Mouse (Mus musculus): ENCODE measurements around the gene Vmn2r108.
"Not testable (repeated sequence)": the region's sequence is repeated elsewhere in the genome, so short reads cannot be mapped to it uniquely, and the experiment has no call there.

Vmn2r108 gene

GRCm38 (mm10) chr17:20481231-20481630, at the start of gene Vmn2r108:
Gene Vmn2r108 (minus strand): TSS chr17:20481331.
- no peak for DNase-seq (ENCODE audit: low spot score)

GRCm38 (mm10) chr17:20508247-20508646, 27.1 kb upstream of the Vmn2r108 start:
- not testable (repeated sequence) for DNase-seq (ENCODE audit: low spot score)

GRCm38 (mm10) chr17:20497858-20498257, 16.7 kb upstream of the Vmn2r108 start, which contains the start of gene Vmn1r225:
Gene Vmn1r225 (plus strand): TSS chr17:20498158.
- DNase-seq (ENCODE audit: low spot score), result no peak

- DNase-seq (ENCODE audit: low spot score), result no peak
Measured at GRCm38 (mm10) chr17:20473311-20473710, 7.8 kb downstream of the Vmn2r108 start.

GRCm38 (mm10) chr17:20439263-20439662, 41.9 kb downstream of the Vmn2r108 start:
- DNase-seq (ENCODE audit: low spot score), result no peak

- DNase-seq (ENCODE audit: low spot score), result no peak
Measured at GRCm38 (mm10) chr17:20413846-20414245, 67.3 kb downstream of the Vmn2r108 start, which contains the start of gene Vmn1r224. Gene Vmn1r224 (plus strand): TSS chr17:20414146.
